Mouse (Mus musculus) hindlimb bud, embryonic 11.5 days (tissue): ENCODE data around the gene Gfra1.

Source experiments
- DNase-seq: peaks from one replicate; pipeline ENCODE4 v3.0.0-alpha.2; 2012; ENCODE audit warnings: low read depth, low spot score; ENCODE audit errors: extremely low spot score

Gene Gfra1

DNA sequence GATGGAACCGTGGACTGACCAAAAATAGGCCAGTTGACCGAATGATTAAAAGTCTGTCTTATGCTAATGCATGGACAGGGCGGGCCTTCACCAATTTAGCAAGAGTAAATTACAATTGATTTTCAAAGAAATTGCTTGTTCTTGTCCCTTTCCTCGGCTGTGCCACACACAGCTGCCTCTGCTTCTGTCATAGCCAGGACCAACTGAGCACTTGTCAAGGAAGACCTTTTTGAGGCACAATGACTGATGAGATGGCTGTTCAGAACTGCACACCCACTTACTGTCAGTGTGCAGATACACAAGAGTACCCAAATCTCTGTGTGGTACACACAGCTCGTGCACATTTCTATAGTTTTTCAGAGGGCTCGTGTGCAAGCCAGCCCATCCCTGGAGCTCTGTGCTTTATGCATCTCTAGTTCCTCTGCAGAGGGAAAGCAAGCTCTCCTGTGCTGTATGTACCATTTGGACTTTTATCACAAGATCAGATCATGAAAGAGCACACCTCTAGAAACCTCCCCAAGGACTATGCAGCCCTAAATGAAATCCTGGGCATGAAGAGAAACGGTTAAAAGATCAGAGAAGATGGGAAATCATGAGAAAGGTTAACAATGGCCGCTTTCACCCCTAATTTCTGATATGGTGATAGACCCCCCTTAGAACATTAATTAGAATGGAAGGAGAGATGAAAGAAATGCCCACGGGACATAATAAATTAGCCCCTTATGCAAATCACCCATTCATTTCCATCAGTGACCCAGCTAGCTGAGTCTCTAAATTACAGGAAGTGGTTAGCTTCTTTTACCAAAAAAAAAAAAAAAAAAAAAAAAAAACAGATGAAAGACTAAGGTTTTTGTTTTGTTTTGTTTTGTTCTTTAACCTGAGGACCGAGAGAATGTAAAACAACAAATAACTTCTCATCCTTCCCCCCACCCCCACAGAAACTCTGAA lies 12.7 kb downstream of the Gfra1 start:
- no peak for DNase-seq

DNA sequence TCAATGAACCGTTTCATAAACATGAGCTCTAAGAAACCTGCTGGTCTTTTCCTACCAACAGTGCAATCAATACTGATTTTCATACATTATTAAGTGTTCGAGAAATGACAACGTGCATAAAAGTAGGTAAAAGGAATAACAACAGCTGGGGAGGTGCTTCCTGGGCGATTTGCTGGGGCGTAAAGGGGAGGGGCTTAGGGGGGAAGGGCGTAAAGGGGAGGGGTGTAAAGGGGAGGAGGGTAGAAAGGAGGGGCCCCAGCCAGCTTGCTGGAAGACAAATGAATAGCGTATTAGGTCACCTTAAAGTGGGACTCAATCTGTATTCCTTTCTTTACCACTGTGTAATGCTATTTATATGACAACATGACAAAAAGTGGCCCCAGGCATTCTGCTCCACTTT lies 13.9 kb downstream of the Gfra1 start:
- no peak for DNase-seq

GRCm38 (mm10) chr19:58441246-58441645 lies 14.5 kb downstream of the Gfra1 start:
- DNase-seq: no peak

DNA sequence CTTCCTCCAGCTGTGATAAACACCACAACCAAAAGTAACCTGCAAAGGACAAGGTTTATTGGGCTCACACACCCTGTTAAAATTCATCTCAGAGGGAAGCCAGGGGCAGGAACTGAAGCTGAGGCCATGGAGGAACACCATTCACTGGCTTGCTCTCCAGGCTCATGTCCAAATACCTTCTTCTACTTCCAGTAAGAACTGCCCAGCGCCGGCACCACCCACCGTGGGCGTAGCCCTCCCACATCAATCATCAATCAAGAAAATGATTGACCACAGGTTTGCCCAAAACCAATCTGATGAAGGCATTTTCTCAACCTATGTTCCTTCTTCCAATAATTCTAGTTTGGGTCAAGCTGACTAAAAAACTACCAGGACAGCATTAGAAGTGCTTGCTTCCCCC lies 16.9 kb downstream of the Gfra1 start:
- DNase-seq: no peak

GRCm38 (mm10) chr19:58437441-58438071 lies 18.2 kb downstream of the Gfra1 start:
- no peak for DNase-seq

GRCm38 (mm10) chr19:58436874-58437273 lies 18.8 kb downstream of the Gfra1 start:
- no peak for DNase-seq

GRCm38 (mm10) chr19:58435877-58436276 lies 19.8 kb downstream of the Gfra1 start:
- DNase-seq: no peak

- no peak for DNase-seq
Observed at GRCm38 (mm10) chr19:58432840-58433239, 22.9 kb downstream of the Gfra1 start.

GRCm38 (mm10) chr19:58428546-58428945 lies 27.2 kb downstream of the Gfra1 start:
- DNase-seq: no peak

DNA sequence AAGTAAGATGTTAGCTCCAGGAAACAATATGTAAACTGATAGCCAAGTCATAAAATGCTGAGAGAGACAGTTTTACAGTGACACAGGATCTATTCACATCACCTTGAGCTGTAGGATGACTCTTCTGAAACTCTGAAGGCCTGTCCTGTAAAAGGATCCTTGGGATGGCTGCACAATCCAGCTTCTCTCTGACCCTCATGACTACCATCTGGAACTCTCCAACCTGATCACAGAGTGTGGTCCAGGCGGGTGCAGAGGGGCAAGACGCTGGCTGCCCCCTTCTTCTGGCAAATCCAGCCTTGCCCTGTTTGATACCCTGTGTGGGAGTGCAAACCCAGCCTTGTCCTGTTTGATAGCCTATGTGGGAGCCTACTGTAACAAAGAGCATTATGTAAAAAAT lies 28.4 kb downstream of the Gfra1 start:
- no peak for DNase-seq

- DNase-seq: no peak
Observed at GRCm38 (mm10) chr19:58424928-58425327, 30.8 kb downstream of the Gfra1 start.

- DNase-seq: no peak
Observed at GRCm38 (mm10) chr19:58424179-58424578, 31.5 kb downstream of the Gfra1 start.

DNA sequence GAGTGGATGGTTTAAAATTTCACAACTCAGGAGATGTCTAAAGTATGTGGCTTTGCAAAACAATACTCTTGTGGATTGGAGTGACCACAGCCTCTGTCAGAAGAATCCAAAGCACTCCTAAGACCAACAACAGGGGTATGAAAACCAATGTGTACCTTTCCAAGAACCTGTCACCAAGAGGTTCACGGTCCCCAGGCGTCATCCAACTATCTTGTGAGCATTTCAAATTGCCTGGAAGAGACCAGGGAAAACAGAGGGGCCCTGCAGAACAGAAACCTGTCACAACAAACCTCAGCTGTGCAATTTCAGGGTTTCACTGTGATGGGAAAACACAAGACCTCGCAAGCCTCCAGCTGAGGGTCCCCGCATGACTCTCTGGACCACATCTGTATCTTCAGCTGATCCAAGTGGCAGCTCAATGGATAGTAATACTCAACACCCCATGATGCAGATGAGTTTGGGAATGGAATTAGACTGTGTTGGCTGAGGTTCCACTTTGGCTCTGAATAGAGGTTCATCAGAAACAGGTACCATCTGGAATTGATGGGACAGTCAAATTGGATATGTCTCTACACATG lies 32.7 kb downstream of the Gfra1 start:
- no peak for DNase-seq

DNA sequence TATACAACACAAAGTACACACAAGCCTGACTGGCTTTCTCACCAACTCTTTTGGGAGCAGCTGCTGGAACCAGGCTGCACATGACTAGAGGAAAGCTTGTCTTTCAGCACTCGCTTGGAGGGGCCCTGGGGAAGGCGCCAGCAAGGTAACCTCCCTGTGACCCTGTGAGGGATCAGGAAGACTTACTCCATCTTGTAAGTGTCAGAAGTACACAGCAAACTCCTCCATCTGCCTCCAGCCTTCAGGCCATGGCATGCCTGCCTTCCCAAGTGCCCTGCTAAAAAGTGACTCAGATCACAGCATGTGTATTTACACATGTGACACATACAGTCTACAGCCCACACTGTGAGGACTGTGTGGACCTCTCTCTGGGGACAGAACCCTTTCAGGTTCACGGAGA lies 36.0 kb downstream of the Gfra1 start:
- no peak for DNase-seq

GRCm38 (mm10) chr19:58419278-58419677 lies 36.4 kb downstream of the Gfra1 start:
- no peak for DNase-seq

- no peak for DNase-seq
Observed at GRCm38 (mm10) chr19:58415173-58415572, 40.5 kb downstream of the Gfra1 start.

- no peak for DNase-seq
Observed at GRCm38 (mm10) chr19:58414733-58415132, 41.0 kb downstream of the Gfra1 start.

- no peak for DNase-seq
Observed at GRCm38 (mm10) chr19:58413290-58413689, 42.4 kb downstream of the Gfra1 start.

DNA sequence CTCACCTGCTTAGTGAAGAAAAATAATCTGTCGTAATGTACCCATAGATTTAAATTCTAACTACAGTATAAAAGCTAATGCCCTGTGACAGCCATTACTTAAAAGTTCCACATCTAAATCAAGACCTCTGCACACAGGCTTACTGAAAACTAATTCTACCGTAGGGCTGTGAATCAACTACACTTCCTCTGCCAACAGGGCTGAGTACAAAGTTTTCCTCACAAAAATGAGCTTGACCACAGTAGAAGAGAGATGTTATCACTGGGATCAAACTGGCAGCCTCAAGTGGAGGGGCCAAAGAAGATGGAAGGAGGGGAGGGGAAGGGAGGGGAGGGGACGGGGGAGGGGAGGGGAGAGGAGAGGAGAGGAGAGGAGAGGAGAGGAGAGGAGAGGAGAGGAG lies 42.9 kb downstream of the Gfra1 start:
- DNase-seq: no peak

GRCm38 (mm10) chr19:58406726-58407125 lies 49.0 kb downstream of the Gfra1 start:
- no peak for DNase-seq

- DNase-seq: no peak
Observed at GRCm38 (mm10) chr19:58400224-58400623, 55.5 kb downstream of the Gfra1 start.

DNA sequence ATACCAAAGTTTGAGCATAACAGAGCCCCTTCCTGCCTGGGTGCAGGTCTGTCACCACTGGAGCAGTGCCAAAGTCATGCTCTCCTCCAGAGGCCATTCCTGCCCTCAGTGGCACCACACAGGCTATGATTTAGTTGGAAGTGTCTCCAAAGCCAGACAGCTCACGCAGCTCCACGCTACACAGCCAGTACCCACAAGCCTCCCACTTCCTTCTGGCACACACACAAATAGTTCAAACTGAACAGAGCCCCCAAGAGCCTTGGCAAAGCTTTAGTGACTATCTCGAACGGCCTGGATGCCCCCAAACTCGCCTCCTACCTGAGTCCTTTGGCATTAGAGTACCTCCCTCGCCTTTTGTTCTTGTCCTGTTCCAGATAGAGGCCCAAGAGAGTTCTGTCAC lies 56.5 kb downstream of the Gfra1 start:
- DNase-seq: no peak
